Mouse (Mus musculus) kidney, adult 11 months (tissue): ENCODE data around the gene Vash1.
A peak's percentile ranks its signal among the peaks of the same experiment; 100 is the strongest.

Experiments
- DNase-seq: peaks from one replicate; pipeline ENCODE4 v3.0.0; 2022

The Vash1 gene

GRCm38 (mm10) chr12:86678591-86679545, at the start of gene Vash1:
Gene Vash1, plus strand, starts transcription at chr12:86678700.
- peak; percentile 16 for DNase-seq

GRCm38 (mm10) chr12:86628783-86629172, 49.7 kb upstream of the Vash1 start:
- no peak for DNase-seq

GRCm38 (mm10) chr12:86641763-86642162, 36.7 kb upstream of the Vash1 start:
- DNase-seq: no peak

GRCm38 (mm10) chr12:86644512-86645273, 33.8 kb upstream of the Vash1 start:
- no peak for DNase-seq

GRCm38 (mm10) chr12:86645494-86645893, 33.0 kb upstream of the Vash1 start:
- DNase-seq: no peak

GRCm38 (mm10) chr12:86646831-86647230, 31.7 kb upstream of the Vash1 start:
- DNase-seq: no peak

- no peak for DNase-seq
Observed at GRCm38 (mm10) chr12:86647279-86647678, 31.2 kb upstream of the Vash1 start.

GRCm38 (mm10) chr12:86647736-86648135, 30.8 kb upstream of the Vash1 start:
- DNase-seq: no peak

GRCm38 (mm10) chr12:86648489-86648888, 30.0 kb upstream of the Vash1 start:
- no peak for DNase-seq

- no peak for DNase-seq
Observed at GRCm38 (mm10) chr12:86651301-86651860, 27.1 kb upstream of the Vash1 start.

- DNase-seq: peak; percentile 19
Observed at GRCm38 (mm10) chr12:86652570-86653041, 25.9 kb upstream of the Vash1 start.

- DNase-seq: no peak
Observed at GRCm38 (mm10) chr12:86659447-86659968, 19.0 kb upstream of the Vash1 start.

GRCm38 (mm10) chr12:86660466-86660865, 18.0 kb upstream of the Vash1 start:
- no peak for DNase-seq

- no peak for DNase-seq
Observed at GRCm38 (mm10) chr12:86665656-86666055, 12.8 kb upstream of the Vash1 start.

GRCm38 (mm10) chr12:86668404-86668803, 10.1 kb upstream of the Vash1 start:
- no peak for DNase-seq

- no peak for DNase-seq
Observed at GRCm38 (mm10) chr12:86672105-86672504, 6.4 kb upstream of the Vash1 start.

GRCm38 (mm10) chr12:86672507-86672906, 6.0 kb upstream of the Vash1 start:
- DNase-seq: no peak

- no peak for DNase-seq
Observed at GRCm38 (mm10) chr12:86679546-86679930, 1.0 kb downstream of the Vash1 start.

GRCm38 (mm10) chr12:86679991-86680491, 1.5 kb downstream of the Vash1 start:
- DNase-seq: no peak

GRCm38 (mm10) chr12:86680591-86681193, 2.2 kb downstream of the Vash1 start:
- no peak for DNase-seq

GRCm38 (mm10) chr12:86681626-86682025, 3.1 kb downstream of the Vash1 start:
- DNase-seq: no peak

- DNase-seq: no peak
Observed at GRCm38 (mm10) chr12:86682178-86682577, 3.7 kb downstream of the Vash1 start.
